Mouse (Mus musculus): ENCODE data around the gene Ophn1. TPM values are rescaled to one million over a fixed set of nuclear protein-coding genes. Genes with fewer than 3 reads are reported as not detected.

Ophn1 gene
- total RNA-seq, 1 experiment from 2014 or later = 16.1 TPM

- no peak for DNase-seq
These were observed 87.0 kb downstream of the Ophn1 start for GRCm38 (mm10) chrX:98803813-98804212.

DNA sequence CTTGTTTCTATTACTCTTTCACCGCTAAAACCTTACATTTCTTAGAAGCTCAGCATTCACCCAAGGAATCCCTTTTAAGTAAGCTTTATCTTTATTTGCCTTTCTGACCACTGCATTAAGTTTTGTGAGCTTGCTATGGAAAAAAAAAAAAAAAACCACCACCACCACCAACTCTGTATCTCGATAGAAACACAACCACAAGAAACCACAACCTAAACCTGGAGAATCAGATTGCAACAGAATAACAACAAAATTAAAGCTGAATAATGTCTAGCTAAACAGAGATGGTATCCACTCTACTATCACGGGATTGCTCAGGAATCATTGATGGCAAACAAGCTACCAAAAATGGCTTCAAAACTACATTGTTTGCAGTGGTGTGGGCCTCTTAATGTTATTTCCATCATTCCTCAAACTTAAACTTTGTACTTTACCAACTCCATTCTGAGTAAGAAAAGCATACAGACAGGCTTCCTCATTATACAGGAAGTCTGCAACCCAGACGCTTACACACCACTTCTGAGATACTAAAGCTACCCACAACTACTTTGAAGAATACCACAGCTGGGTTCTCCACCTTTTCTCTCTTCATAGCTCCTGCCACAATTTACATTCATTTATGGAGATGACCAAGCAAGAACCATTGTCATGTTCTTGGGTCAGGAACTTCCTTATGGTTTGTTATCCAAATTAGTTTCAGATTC lies 116.4 kb downstream of the Ophn1 start:
- DNase-seq = no peak

GRCm38 (mm10) chrX:98755089-98755488 lies 135.7 kb downstream of the Ophn1 start:
- no peak for DNase-seq

DNA sequence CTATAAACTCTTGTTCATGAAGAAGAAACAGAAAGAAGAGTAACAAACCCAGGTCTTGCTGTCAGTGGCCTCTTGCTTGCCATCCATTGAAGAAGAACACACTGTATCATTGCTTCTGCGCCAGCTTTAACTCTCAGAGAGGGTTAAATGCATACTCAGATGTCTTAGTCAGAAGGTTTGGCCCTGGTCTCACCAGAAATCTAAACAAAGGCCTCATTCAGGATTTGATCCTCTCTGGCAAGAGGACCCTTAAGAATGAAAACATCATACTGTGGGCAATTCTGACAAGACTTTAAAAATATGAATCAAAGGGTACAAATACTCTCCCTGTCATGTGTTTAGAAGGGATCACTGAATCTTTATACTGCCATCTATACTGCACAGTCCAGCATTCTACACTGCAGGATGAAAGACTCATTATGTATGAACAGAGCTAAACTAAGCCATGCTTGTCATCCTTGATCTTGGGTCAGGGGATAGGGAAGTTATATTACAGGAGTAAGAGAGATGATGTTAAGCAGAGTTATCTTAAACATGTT lies 139.5 kb downstream of the Ophn1 start:
- DNase-seq = no peak

DNA sequence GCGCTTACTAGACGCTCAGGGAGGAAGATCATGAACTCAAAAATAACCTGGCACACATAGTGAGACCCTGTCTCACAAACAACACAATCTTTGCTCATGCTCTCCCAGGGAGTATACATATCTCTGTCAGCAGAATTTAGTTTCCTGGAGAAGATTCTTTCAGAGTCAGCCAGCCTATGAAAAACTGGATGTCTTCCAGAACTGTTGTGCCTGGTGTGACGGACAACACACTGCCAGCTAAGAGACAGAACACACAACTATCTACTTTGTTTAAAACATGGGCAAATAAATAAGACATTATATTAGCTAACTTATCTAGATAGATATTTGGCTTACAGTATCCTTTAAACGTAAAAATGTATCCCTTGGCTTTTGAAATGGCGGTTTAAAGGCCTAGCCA lies 154.1 kb downstream of the Ophn1 start:
- DNase-seq = no peak

DNA sequence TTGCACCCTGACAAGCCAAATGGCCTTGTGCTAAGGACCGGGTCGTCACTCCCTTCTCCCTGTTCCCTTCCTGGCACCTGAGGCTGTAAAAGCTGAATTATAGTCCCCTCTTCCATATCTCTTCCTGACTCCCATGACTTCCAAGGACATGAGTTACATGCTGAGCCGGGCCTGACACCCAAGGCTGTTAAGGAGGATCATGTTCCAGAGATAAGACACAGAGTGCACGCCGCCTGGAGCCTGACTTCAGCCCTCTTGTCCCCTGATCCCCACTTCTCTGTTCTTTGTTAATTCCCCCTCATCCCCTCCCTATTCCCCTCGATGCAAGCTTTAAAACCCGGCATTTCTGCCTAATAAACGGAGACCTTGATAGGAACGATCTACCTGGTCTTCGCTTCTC lies 167.8 kb downstream of the Ophn1 start:
- DNase-seq = peak; percentile 4

- peak; percentile 22 for DNase-seq
These were observed 183.1 kb downstream of the Ophn1 start for GRCm38 (mm10) chrX:98707766-98708165.

GRCm38 (mm10) chrX:98701635-98702034 lies 189.2 kb downstream of the Ophn1 start:
- DNase-seq = peak; percentile 27

GRCm38 (mm10) chrX:98682603-98683002 lies 208.2 kb downstream of the Ophn1 start:
- DNase-seq = peak; percentile 1

- DNase-seq = no peak
These were observed 209.5 kb downstream of the Ophn1 start for GRCm38 (mm10) chrX:98681281-98681680.

DNA sequence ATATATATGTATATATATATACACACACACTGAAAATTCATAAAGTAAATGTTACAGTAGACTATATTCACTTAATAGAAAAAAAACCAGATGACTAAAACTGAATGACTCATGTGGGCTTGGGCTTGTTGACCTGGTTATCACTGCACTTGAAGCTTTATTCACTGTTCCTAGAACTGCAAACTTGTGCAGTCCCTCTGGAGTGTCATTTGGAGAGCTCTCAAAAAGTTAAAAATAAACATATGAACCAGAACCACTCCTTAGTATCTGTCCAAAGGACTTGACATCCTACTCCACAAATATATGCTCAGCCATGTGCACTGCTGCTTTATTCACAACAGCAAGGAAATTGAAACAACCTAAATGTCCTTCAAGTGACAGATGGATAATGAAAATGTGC lies 219.8 kb downstream of the Ophn1 start:
- DNase-seq = no peak

DNA sequence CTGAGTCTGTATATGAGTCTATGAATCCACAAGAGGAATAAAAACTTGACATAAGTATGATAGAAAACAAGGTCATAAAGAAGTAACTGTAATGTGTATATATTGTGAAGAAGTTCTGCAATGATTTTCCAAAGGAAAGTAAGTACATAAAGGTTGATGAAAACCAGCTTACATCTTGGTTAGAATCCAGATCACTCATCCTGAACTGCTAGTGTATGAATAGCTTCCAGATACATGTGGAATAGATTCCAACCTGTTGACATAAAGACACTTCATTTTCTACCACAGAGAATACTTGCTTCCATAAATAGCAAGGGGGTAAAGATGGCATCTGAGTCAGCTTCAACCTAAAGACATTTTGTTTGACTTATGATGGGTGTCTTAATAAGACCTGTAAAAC lies 239.4 kb downstream of the Ophn1 start:
- DNase-seq = no peak

- no peak for DNase-seq
These were observed 262.0 kb downstream of the Ophn1 start for GRCm38 (mm10) chrX:98628666-98629404.

DNA sequence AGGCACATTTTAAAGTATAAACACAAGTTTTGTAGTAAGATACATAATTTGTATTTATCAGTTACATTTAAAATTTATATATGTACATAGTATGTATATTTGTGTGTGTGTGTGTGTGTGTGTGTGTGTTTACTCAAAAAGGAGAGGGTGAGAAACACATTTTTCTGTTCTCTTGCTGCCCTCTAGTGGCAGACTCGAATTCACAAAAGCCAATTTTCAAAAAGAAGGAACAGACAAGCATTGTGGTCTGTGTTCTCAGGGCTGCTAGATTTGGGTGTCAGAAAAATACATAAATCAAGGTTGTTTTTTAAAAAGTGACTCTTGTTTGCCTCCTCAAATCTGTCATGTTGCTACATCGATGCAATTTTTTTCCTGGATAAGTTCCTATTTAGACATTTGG lies 272.0 kb downstream of the Ophn1 start:
- DNase-seq = peak; percentile 2

DNA sequence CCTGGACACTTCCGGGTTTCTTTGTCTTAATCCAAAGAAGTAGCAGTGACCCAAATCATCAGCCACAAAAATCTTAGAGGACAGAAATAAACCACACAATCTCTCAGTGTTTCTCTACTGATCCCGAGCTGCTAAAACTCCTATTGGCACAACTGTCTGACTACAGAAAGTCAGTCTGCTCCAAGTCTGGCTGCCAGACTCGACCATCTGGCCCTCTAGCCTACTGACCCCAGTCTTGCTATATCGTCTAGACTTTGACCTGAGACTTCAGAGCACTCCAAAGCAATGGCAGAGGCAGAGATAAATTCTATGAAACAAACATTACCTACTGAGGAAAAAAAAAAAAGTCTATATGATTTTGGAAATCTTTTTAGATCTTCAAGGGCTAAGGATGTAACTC lies 273.4 kb downstream of the Ophn1 start:
- DNase-seq = no peak

DNA sequence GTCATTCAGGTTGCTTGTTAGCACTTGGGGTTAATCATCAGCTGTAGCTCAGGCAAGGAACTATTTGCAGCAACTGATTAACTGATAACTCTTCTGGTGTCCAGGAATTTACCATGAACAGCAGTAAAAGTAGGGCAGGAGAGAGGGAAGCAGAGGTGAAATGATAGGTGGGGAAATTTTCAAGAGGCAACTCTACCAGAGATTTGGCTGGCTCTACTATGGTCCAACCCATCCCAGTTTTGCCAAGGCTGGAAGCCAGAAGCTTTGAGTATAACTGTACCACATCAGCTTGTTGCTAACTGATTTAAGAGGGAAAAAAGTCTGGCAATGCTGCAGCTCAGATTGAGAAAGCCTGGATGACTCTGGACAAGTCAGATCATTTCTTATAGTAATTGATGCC lies 316.6 kb downstream of the Ophn1 start:
- no peak for DNase-seq

GRCm38 (mm10) chrX:98546458-98546857 lies 344.4 kb downstream of the Ophn1 start:
- no peak for DNase-seq

- DNase-seq = no peak
These were observed 375.5 kb downstream of the Ophn1 start for GRCm38 (mm10) chrX:98515329-98515728.

- no peak for DNase-seq
These were observed 376.4 kb downstream of the Ophn1 start for GRCm38 (mm10) chrX:98514359-98514904.
